Mouse (Mus musculus): Measurements from ENCODE around the gene Gm20905. TPM values are rescaled to one million over a fixed set of nuclear protein-coding genes. Genes with fewer than 3 reads are reported as not detected.
"Not testable (repeated sequence)": the region's sequence is repeated elsewhere in the genome, so short reads cannot be mapped to it uniquely, and the experiment has no call there.

Gene Gm20905
- not detected in 2 replicates for polyA plus RNA-seq (2012; rRNA removed)

- not testable (repeated sequence) for H3K4me3 ChIP-seq (replicated peaks; ENCODE audit: extremely low read depth, low read depth, low read length); DNase-seq; H3K4me1 ChIP-seq (ENCODE audit: control insufficient read depth, insufficient read depth, low read length)
- WGBS, result no CpG with 5 or more reads among the region's 6 CpGs
These were observed at the start of gene Gm20905 for GRCm38 (mm10) chrY:37259503-37259902. Gene Gm20905 (minus strand): TSS chrY:37259603.

All from lung, adult 2 months (tissue).